Mouse (Mus musculus): ENCODE results near the gene Retreg1.
"Not testable (repeated sequence)": the region's sequence is repeated elsewhere in the genome, so short reads cannot be mapped to it uniquely, and the experiment has no call there.

Gene Retreg1

DNA sequence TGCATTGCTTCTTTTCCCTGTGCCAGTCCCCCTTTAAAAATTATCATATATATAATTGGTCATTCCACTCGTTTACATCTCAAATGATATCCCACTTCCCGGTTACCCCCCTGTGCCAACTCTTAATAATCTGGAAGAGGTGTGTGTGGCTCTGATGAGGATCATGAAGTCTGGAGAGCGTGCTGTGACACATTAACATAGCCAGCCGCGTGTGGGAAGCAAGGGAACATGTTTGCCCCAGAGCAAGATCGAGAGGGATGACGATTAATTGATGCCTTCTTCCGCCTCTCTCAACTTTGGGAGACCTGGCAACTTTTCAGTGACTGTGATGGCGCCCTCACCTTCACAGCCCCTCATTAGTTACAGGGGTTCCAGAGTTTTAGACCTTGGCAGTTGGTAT, 106.7 kb downstream of the Retreg1 start:
- DNase-seq, result no peak

DNA sequence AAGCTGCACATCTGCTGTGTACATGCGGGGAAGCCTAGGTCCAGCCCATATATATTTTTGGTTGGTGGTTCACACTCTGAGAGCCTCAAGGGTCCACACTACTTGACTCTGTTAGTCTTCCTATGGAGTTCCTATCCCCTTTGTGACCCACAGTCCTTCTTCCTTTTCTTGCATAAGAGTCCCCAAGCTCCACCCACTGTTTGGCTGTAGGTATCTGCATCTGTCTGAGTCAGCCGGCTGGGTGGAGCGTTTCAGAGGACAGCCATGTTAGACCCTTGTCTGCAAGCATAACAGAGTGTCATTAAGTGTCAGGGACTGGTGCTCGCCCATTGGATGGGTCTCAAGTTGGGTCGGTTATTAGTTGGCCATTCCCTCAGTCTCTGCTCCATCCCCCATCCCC, 107.6 kb downstream of the Retreg1 start:
- no peak for DNase-seq

DNA sequence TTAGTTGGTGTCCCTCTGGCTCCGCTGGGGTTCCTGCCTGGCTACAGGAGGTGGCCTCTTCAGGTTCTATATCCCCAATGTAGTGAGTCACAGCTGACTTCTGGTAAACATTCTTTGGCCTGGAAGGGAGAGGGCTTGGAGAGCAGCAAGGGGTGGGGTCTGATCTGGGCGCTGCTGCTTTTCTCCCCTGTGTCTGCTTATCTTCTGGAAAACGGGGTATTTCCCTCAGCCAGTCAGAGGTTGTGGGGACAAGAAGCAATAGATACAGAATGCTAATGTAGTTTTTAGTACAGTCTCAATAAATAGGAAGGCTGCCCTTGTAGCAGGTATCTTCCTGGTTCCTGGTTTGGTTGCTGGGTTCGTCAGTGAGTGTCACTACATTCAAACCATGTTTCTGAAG, 108.1 kb downstream of the Retreg1 start:
- DNase-seq, result no peak

DNA sequence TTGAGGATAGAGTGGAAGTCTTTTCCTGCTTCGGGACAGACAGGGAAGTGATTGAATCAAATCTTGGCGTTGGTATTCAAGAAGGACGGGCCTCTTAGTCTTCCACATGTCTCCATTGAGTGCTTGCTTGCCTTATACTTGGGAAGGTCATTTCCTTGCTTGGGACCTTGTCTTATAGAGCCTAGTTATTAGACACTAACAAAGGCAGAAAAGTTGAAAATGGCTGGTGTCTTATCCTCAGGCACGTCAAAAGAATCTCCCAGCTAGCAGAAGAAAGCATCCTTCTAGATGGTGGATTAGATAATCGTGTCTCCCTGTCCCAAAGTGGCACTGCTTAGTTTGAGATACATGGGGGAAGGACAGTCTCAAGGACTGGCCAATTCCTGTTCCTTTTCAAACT, 113.0 kb downstream of the Retreg1 start:
- DNase-seq, result no peak

DNA sequence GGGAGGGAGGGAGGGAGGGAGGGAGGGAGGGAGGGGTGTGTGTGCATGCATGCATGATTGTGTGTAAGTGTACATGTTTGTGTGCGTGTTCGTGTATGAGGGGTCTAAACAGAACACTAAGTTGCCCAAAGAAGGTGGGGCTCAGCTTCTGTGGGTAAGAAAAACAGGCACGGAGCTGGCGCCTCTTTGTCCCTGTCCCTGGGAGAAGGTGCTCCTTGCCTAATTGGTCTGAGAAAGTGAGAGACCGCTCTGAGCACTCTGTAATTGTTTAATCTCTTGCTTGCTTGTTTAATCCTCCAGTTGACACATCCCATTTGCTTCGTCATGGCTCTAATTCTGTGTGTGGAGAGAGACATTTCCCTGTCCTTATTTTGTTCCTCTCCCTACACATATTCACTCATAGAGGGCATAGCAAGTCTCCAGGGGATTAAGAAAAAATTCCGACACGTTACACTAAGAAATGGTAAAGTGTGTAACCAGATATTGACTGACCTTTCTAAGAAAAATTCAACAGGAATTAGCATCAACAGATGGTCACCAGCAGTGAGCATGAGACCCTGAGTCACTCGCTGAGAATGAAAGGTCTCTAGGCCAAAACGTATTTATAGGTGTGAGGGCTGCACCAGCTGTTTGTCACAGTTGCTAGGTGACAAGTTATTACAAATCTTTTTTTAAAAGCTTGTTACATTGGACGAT, 113.6 kb downstream of the Retreg1 start:
- no peak for DNase-seq

DNA sequence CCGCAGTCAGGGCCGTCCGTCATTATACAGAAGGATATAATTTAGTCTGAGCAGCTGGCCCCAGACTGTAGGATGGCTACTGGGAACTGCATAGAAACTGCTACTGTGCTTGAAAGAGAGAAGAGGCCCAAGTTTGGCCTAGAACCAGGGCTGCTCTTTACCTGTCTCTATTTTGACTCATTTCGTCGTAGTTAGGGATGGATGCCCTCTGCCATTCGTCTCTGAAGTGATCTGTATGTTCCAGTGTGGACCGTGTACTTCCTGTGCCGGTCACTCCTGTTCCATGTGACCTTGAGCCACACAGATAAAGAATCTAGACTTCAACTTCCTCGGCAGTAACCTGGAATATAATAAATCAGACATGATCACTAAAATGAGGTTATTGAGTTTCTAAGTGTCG, 114.7 kb downstream of the Retreg1 start:
- no peak for DNase-seq

DNA sequence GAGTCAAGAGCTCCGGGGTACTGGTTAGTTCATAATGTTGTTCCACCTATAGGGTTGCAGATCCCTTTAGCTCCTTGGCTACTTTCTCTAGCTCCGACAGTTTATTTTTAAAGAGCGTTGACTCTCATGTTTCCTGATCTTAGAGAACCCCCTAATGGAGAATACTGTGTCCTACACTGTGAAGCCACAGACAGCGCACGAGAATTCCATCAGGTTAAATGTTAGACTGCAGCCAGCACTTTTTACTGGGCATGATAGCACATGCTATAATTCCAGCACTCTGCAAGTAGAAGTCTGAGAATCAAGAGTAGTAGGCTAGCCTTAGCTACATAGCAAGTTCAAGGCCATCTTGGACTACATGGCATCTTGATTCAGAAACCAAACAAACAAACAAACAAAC, 116.4 kb downstream of the Retreg1 start:
- no peak for DNase-seq

DNA sequence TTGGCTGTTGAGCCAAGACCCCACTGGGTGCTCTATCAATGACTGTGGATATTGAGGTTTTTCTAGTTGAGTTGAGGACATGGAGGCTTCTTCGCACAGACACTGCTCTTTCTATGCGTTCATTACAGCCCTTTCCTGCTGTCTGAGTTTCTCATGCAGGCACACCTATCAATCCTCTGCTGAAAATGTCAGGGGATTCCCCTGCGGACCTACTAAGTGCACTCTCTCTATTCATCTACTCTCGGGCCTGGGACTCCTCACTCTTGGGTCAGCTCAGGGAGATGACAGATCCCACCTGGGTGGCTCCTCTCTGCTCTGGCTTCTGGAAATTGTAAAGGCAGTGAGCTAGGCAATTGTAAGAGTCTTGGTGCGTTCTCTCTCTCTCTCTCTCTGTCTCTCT, 117.3 kb downstream of the Retreg1 start:
- DNase-seq, result no peak

DNA sequence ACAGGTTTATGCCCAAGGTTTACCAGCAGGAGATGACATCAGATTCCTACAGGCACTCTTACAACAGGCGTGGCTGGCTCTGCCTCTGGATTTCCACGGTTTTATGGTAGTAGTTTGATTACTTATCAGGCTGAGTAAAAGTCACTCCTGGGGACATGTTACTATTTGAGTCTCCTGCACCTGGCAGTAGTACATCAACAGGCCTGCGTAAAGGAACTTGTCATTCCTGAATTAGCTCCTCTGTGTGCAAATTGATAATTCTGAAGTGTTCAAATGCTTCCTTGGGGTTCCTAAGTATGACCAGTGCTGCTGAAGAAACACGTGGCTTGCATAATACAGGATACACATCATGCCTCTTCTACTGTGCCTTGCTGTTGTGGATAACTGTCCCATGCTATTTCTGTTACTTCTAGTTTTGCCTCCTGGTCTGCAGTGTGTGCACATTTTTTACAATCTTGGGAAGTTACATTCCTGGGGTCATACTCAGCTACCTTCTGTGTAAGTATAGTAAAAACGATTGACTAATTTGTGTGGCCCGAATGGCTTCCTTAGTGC, 123.3 kb downstream of the Retreg1 start:
- no peak for DNase-seq

DNA sequence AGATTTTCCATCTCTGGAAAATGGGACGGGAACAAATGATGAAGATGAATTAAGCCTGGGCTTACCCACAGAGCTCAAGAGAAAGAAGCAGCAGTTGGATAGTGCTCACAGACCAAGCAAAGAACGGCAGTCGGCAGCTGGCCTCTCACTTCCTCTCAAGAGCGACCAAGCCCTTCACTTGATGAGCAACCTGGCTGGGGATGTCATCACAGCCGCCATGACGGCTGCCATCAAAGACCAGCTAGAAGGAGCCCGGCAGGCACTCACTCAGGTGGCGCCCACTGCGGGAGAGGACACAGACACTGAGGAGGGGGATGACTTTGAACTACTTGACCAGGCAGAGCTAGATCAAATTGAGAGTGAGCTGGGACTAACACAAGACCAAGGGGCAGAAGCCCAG, 128.6 kb downstream of the Retreg1 start:
- no peak for DNase-seq

DNA sequence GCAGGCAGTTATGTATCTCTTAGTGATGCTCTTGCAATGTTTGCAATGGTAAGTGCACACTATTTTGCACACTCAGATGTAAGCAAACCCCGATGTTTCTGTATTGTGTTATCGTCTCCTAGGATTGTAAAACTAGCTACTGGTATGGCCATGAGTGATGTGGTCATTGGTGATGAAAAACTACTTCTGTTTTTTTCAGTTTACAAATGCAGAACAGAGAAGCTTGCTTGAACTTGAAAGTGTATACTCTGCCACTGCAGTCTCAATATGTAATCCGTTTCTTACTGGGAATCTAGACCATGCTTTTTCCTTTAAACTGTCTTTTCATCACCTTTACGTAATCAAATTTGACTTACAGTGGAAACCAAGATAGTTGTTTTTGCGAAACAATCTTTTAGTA, 129.8 kb downstream of the Retreg1 start:
- DNase-seq, result no peak

DNA sequence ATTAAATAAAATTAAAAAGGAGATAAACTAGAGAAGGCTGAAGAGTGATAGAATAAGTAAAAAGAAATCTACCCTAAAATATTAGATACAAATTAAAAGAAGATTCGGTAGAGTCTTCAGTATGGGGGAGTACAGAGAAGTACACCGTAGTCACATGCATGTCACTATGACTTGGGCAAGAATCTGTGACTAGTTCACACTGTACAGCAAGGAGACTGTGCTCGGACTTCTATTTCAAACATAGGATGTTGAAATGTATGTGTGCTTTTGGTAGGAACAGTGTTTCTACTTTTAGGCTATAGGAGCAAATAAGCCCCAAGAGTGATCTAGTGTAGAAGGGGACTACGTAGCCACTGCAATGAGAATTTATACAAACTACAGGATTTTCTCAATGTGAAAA, 131.4 kb downstream of the Retreg1 start:
- DNase-seq, result no peak

DNA sequence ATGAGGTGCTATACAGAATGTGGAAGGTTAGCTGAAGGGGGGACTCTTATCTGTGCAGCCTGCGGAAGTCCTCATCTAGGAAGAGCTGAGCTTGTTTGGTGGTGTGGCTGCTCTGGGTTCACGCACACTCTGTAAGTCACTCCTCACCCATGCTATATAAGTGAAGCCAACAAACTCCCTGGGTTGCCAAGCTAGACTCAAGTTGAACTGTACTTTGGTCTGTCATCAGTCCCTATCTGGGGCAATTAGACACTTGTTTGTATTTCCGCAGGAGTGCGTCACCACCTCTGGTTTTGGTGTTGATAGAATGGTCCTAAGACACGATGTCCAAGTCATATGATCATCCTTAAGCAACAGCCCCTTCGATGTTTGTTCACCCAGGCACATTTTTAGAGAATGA, 132.8 kb downstream of the Retreg1 start:
- no peak for DNase-seq

DNA sequence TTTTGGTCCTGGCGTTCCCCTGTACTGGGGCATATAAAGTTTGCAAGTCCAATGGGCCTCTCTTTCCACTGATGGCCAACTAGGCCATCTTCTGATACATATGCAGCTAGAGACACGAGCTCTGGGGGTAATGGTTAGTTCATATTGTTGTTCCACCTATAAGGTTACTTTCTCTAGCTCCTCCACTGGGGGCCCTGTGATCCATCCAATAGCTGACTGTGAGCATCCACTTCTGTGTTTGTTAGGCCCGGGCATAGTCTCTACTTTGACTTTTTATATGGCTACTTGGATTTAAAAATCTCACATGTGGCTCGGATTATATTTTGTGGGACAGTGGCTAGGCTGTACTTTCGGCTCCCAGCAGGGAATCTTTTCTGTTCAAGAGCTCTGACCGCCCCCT, 140.6 kb downstream of the Retreg1 start:
- not testable (repeated sequence) for DNase-seq

DNA sequence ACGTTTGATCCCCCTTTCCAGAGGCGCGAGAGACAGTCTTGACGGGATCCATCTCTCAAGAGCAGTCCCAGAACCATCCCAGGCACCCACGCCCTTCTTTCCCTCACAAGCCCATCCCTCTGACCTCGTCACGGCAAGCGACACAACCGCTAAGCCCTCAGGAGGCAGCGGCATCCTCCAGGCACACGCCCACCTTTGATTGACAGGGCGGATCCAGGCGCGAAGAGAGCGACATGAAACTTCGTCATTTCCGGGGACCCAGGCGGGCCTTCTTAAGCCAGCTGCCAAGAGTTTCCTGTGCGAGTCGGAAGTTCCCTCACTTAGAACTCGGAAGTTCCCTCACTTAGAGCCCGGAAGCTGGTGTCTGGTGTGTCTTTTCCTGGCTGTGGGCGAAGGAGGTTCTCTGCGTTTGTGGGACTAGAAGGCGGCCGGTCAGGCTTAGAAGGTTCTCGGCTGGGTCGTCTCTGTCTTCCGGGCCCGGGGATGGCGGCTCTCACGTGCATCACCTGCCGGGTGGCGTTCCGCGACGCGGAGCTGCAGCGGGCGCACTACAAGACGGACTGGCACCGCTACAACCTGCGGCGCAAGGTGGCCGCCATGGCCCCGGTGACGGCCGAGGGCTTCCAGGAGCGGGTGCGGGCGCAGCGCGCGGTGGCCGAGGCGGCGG, 141.2 kb downstream of the Retreg1 start, which contains the start of gene Zfp622:
TSS of gene Zfp622 (plus strand) at position 300 of the 667 bp plus-strand sequence.
- DNase-seq, result peak; percentile 91 to 95

DNA sequence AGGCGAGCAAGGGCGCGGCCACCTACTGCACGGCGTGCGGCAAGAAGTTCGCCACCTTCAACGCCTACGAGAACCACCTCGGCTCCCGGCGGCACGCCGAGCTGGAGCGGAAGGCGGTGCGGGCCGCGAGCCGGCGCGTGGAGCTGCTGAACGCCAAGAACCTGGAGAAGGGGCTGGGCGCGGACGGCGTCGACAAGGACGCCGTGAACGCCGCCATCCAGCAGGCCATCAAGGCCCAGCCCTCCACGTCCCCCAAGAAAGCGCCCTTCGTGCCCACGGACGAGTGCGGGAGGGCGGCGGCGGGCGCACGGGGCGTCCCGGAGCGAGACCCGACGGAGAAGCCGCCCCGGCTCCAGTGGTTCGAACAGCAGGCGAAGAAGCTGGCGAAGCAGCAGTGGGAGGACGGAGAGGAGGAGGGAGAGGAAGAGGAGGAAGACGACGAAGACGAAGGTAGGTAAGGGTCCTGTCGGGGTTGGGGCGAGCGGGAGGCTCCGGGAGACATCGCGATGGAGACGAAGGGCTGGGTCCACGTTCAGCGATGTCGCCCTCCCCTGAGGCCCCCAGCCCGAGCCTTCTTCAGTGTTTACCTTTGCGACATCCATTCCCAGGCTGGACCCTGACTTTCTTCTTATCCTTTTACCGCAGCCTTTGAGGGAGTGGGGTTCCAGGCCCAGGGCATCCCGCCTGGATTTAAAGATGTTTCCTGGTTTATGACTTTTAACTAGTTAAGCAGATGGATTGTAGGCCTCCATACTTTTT, 141.9 kb downstream of the Retreg1 start:
- DNase-seq, result peak; percentile 23 to 24

DNA sequence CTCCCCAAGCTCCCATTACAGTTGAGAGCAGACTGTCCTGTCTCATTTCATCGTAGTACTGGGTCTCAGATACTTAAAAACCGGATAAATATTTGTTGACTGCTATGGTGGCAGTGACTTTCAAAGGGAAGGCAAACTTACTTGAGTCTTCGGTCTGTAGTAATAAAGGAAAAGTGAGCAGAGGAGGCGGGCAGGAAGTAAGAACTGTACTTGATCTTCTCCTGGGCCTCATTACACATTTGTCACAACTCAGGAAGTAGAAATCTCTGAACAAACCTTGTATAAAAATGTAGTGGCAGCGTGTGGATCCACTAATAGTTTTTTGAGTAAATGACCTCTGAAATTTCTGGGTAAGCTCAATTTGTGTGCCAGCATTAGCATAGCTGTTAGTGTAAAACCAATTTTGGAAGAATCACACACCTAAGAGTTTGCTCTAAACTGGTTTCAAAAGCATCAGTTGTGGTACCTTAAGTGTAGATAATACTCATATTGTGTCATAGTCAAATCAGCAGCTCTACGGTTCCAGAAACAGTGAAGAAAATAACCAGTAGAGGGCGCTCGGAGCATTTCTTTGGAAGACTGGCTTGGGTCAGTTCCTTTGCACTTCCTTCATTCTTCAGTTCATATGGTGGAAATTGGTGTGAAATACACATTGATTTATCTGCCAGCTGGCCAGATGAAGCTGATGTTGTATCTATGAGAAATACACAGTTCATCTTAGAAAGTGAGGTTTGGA, 150.2 kb downstream of the Retreg1 start:
- DNase-seq, result peak in 1 of 2 experiments; percentile 8

DNA sequence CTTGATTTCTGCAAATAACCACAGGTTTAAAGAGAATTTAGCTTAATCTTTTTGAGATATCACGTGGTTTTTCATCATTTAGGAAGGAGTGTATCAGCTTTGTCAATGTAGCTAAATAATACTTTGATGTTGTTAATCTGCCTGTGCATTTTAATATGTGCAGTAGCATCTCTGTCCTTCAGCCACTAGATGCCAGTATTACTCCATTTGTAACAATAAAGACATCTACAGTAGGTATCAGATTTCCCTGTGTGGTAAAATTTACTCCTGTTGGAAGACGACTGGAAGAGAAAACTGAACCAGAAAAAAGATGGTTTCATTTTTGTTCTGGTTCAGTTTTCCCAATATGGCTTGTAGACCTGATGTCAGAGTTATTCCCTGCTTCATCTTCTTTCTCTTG, 152.5 kb downstream of the Retreg1 start:
- no peak for DNase-seq

DNA sequence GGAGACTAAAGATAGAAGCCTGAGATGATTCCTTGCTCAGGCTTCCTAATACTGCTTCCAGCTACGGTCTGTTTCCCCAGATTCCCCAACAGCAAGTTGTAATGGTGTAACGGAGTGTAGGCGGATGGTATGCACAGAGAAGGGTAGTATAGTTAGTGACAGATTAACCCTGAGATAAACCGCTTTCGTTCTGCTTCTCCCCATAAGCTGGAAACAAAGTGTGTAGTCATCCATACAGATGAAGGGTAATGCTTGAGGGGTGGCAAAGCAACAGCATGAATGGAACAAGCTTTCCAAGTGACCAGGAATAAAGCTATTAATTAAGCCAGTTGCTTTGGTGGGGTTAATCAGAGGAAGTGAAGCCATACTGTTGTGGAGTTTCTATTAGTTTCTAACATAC, 156.6 kb downstream of the Retreg1 start:
- DNase-seq, result not testable (repeated sequence)

DNA sequence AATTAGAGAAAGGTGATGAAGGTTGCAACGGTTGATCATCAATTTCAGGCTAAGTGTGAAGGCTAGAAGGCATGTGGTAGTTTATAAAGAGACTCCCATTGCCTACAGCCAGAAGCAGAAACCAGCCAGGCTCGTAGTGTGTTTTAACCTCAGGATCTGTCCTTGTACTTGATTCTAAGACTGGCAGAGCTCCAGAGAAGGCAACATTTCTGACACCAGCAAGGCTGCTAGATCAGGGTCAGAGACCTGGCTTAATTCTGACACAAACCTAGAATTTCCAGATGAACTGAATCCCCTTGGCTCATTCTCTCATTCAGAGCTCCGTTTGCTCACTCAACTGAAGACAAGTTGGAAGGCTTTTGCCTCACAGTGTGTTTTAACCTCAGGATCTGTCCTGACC, 165.6 kb downstream of the Retreg1 start:
- DNase-seq, result no peak

DNA sequence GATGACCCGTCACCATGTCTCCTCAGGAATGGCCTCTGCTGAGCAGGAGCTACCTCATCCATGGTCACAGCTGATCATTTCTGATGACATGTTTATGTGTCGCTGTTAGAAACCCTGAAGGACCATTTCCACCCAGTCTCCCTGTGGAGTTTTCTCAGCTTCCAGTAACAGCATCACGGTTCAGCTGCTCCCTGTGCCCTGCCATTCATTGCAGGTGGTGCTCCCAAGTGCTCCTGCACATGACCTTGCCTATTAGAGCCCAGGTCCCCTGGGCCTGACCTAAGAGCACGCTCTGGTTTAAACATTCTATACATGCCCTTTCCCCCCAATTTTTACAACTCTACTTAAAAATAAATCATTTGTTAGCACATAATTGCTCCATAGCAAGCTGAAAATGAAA, 169.9 kb downstream of the Retreg1 start:
- DNase-seq, result no peak

DNA sequence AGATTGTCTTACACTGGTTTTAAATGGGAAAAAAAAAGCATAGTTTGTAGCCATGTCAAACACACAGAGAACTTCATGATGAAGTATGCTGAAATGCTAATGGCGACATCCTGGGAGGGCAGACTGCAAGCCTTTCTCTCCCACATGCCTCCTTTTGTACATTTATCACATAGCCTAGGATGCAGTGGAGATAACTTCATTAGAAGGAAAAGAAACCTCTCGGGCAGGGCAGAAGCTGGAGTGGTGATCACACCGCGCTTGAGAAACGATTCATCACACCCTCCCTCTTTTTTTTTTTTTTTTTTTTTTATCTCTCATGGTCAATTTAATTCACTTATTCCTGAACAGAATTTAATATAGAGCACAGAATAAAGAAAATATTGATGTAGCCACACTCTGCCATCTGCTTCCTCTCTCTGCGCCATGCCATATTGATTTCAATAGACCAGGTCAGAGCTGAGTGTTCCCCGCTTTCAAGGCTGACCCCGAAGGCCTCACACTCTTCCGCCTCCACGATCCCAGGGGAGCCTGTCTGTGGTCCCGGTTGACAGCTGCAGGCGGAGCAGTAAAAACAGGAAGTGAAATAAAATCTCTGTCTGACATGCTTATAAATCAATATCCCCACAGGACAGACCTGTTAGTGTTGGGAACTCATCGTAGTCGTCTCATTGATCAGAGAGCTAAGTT, 173.1 kb downstream of the Retreg1 start:
- peak; percentile 2 to 5 for DNase-seq

Measured in thymus, adult 18-20 months (tissue).